Mouse (Mus musculus): Measurements from ENCODE around the gene Crip1. TPM values are rescaled to one million over a fixed set of nuclear protein-coding genes. Genes with fewer than 3 reads are reported as not detected.

The Crip1 gene
- polyA plus RNA-seq, 1 experiment = 39.8 TPM

DNA sequence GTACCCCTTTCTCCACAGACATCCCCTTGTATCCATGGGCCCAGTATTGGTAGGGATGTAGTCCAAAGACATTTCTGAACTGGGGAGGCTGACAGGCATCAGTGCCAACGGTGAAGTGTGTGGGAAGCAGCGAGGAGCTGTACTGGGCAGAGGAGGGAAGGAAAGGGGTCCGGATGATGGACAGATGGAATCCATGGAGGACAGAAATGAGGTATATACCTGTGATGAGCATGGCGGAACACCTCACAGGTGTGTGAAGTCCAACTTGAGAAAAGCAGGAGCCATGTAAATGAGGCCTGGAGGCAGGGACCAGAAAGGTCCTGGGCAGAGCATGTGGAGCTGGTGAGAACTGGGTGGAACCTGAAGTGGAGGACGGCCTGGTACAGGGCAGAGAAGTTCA lies 525 bp upstream of the Crip1 start:
- H3K27me3 ChIP-seq (replicated peaks) = peaks cover 83% of the 10 kb centered on the region
- TF ChIP-seq FLI1 (IDR thresholded peaks at IDR 0.05; ENCODE audit: low read length) = no peak
- no peak for TF ChIP-seq GATA1 (IDR thresholded peaks at IDR 0.05; ENCODE audit: borderline replicate concordance, low read length)
- H3K4me1 ChIP-seq = peaks cover 82% of the 10 kb centered on the region

DNA sequence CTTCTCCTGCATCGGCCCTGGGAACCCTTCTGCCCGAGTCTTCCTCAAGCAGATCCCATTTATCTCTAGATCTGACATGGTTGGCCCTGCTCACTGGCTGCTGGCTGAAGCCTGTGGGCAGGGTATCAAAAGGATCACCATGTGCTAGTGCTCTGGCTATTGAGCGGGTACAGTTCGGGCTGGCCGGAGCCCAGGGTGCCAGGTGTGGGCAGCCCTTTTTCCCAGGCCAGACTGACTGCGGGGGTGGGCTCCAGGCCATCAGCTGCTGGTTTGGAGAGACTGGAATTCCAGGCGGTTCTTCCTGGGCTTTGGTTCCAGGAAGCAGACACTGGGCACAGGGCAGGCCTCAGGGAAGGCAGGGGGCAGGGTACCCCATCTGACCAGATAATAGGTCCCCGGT lies 1.4 kb downstream of the Crip1 start:
- peaks cover 82% of the 10 kb centered on the region for H3K4me1 ChIP-seq
- TF ChIP-seq FLI1 (IDR thresholded peaks at IDR 0.05; ENCODE audit: low read length) = no peak
- no peaks in the 10 kb centered on the region for H3K36me3 ChIP-seq (replicated peaks; ENCODE audit: low read length)
- no peaks in the 10 kb centered on the region for H3K9me3 ChIP-seq
- no peak overlapping the region for H3K4me3 ChIP-seq (replicated peaks)
- peaks cover 83% of the 10 kb centered on the region for H3K27me3 ChIP-seq (replicated peaks)

More for the DNA sequence above, 525 bp upstream of the Crip1 start:
- Histone ChIP-seq H3K4me3 (replicated peaks) (no peak overlapping the region), H3K9me3 (no peaks in the 10 kb centered on the region), H3K36me3 (replicated peaks; ENCODE audit: low read length) (no peaks in the 10 kb centered on the region)

DNA sequence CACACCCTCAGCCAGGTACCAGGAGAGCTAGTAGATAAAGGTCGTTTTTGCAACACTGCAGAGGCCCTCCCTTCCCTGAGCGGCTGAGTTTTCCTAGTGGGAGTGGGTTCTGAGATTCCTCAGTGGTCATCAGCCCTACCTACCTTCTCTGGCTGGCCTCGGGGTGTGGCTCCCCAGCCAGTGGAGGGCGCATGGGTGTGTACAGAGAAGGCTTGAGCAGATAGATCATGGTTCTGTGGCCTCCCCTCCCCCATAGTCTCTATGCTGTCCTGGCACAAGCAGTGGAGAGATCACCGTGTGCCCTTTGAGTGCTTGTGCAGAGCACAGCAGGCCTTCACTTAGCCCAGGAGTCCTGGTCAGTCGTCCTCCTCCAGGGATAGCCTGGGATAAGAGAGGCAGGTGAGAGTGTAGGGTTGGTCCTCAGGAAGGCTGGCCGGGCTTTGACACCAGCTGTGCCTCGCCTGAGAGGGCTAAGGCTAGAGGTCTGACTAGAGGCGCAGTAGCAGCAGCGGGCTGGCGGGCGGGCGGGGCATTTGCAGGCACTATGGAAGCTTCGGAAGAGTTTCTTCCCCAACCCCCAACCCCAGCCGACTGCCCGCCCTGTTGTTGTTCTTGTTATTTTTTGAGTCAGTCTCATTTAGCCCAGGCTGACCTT lies 2.4 kb downstream of the Crip1 start:
- TF ChIP-seq FLI1 (IDR thresholded peaks at IDR 0.05; ENCODE audit: low read length) = no peak
- peaks cover 79% of the 10 kb centered on the region for H3K4me1 ChIP-seq
- no peaks in the 10 kb centered on the region for H3K36me3 ChIP-seq (replicated peaks; ENCODE audit: low read length)
- H3K4me3 ChIP-seq (replicated peaks) = no peak overlapping the region
- H3K27me3 ChIP-seq (replicated peaks) = peaks cover 76% of the 10 kb centered on the region
- H3K9me3 ChIP-seq = no peaks in the 10 kb centered on the region

DNA sequence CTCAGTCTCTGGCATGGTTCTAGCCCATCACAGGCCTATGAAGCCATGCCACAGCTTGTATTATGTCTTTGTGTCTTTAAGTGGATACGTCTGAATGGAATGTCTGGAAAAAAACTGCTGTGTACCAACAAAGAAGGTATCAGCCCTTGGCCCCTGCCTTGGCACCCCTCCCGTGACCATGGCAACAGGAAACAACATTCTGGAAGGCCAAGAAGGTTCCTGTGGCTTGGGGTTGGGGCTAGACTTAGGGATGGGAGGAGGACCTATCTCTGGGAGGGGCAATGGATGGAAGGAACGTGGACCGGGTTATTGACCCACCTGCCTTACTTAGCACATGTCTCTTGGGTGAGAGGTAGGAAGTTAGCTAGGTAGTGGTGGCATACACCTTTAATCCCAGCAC lies 3.2 kb downstream of the Crip1 start:
- TF ChIP-seq GATA1 (IDR thresholded peaks at IDR 0.05; ENCODE audit: borderline replicate concordance, low read length) = no peak
- H3K27me3 ChIP-seq (replicated peaks) = peaks cover 68% of the 10 kb centered on the region
- peaks cover 80% of the 10 kb centered on the region for H3K4me1 ChIP-seq
- no peaks in the 10 kb centered on the region for H3K36me3 ChIP-seq (replicated peaks; ENCODE audit: low read length)
- no peaks in the 10 kb centered on the region for H3K9me3 ChIP-seq
- no peak overlapping the region for H3K4me3 ChIP-seq (replicated peaks)

DNA sequence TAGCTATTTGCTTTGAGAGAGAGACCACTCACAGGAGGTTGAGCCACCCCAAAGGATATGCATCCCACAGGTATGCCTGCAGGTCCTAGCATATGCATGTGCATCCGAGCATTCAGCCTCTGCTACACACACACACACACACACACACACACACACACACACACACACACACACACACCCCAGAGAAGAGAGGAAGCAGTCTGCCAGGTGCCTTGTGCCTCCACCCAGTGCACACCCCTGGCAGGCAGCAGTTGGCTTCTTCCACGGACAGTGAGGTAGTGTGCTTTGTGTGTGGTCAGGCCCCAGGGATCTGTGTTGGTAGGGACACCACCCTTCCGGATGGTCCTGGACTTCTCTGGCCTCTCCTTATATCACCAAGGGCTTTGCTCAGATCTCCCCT lies 3.8 kb downstream of the Crip1 start:
- no peaks in the 10 kb centered on the region for H3K9me3 ChIP-seq
- H3K27me3 ChIP-seq (replicated peaks) = peaks cover 67% of the 10 kb centered on the region
- TF ChIP-seq FLI1 (IDR thresholded peaks at IDR 0.05; ENCODE audit: low read length) = no peak
- no peak for TF ChIP-seq GATA1 (IDR thresholded peaks at IDR 0.05; ENCODE audit: borderline replicate concordance, low read length)
- H3K36me3 ChIP-seq (replicated peaks; ENCODE audit: low read length) = no peaks in the 10 kb centered on the region
- no peak overlapping the region for H3K4me3 ChIP-seq (replicated peaks)
- peaks cover 80% of the 10 kb centered on the region for H3K4me1 ChIP-seq

DNA sequence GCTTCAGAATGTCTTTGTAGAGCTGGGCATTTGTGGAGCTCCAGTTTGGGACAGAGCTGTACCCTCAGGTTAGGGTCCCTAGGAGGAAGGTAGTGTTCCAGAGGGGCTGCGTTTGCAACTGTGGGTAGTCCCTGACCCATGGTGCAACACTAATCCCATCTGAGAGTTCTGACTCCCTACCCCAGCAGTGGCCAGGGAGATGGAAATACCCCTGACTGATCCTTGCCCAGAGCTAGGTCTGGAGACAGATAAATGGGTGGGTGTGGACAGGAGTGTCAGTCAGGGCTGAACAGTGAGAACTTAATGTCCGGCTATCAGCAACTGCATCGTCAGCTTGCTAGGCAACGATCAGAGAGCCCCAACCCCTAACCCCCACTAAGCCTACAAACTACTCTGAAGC lies 4.5 kb downstream of the Crip1 start:
- H3K36me3 ChIP-seq (replicated peaks; ENCODE audit: low read length) = no peaks in the 10 kb centered on the region
- H3K9me3 ChIP-seq = no peaks in the 10 kb centered on the region
- peaks cover 65% of the 10 kb centered on the region for H3K27me3 ChIP-seq (replicated peaks)
- H3K4me3 ChIP-seq (replicated peaks) = no peak overlapping the region
- peaks cover 82% of the 10 kb centered on the region for H3K4me1 ChIP-seq
- no peak for TF ChIP-seq FLI1 (IDR thresholded peaks at IDR 0.05; ENCODE audit: low read length)

DNA sequence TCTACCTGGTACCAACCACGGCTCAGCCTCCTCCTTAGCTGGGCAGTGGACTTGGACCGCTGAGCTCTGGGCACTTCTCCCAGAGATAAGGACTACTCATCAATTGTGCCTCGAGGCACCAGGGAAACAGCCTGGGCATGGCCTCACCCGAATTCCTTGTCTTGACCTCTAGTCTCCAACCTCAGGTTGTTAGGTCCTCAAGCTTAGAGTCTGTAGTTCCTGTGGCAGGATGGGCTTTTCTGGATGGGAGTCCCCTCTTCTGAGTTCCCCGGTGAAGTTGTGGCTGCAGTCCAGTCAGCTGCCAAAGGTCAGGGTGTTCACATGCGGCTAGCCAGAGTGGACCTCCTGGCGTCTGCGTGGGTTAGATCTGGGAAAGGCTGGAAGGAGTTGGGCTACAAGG lies 4.9 kb downstream of the Crip1 start:
- Histone ChIP-seq H3K9me3 (no peaks in the 10 kb centered on the region), H3K27me3 (replicated peaks) (peaks cover 62% of the 10 kb centered on the region), H3K4me3 (replicated peaks) (peak overlapping the region; percentile 94), H3K36me3 (replicated peaks; ENCODE audit: low read length) (no peaks in the 10 kb centered on the region), H3K4me1 (peaks cover 78% of the 10 kb centered on the region)
- no peak for TF ChIP-seq FLI1 (IDR thresholded peaks at IDR 0.05; ENCODE audit: low read length)
- no peak for TF ChIP-seq GATA1 (IDR thresholded peaks at IDR 0.05; ENCODE audit: borderline replicate concordance, low read length)

DNA sequence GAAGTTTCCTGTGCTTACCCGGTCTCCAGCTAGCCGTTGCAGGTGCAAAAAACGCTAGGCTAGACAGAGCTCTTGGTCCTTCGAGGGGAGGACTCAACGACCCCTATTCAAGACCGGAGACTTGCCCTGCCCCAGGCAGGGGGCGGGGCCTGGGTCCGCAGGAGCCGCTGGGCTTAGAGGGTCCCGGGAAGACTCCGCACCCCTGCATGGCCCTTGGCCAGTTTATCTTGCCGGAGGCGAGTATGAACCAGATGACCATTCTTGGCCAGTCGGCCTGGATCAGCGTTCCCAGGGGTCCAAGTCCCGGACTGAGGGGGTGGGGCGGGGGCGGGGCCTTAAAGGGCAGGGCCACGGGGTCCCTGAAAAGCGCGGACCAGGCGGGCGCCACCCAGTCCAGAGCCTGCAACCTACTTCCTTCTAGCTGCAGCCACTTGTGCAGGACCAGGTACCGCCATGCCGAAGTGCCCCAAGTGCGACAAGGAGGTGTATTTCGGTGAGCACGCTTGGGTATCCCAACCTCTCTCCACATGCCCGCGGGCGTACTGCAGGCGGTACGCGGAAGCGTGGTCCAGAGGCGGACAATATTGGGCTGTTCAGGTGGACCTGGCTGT lies 5.7 kb downstream of the Crip1 start:
- no peaks in the 10 kb centered on the region for H3K36me3 ChIP-seq (replicated peaks; ENCODE audit: low read length)
- H3K4me1 ChIP-seq = peaks cover 76% of the 10 kb centered on the region
- H3K4me3 ChIP-seq (replicated peaks) = peak overlapping the region; percentile 94
- TF ChIP-seq GATA1 (IDR thresholded peaks at IDR 0.05; ENCODE audit: borderline replicate concordance, low read length) (no peak), FLI1 (IDR thresholded peaks at IDR 0.05; ENCODE audit: low read length) (no peak)
- H3K9me3 ChIP-seq = no peaks in the 10 kb centered on the region
- H3K27me3 ChIP-seq (replicated peaks) = peaks cover 57% of the 10 kb centered on the region

DNA sequence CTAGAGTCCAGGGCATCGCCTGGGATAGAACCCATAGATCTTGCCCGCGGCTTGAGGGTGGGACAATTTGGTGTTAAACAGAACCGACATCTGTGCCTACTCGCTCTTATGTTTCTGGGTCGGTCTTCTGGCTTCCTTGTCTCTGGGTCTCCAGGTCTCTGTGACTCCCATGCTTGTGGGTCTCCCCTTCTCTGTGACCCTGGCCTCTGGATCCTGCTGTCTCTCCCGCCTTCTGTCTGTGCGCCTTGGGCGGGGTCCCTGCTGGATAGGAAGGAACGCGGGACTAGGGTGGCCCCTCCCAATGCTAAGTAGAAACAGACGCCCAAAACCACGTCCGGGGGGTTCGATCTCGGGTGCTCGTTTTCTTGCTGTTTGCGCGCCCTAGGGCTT lies 6.2 kb downstream of the Crip1 start:
- peaks cover 76% of the 10 kb centered on the region for H3K4me1 ChIP-seq
- H3K27me3 ChIP-seq (replicated peaks) = peaks cover 52% of the 10 kb centered on the region

DNA sequence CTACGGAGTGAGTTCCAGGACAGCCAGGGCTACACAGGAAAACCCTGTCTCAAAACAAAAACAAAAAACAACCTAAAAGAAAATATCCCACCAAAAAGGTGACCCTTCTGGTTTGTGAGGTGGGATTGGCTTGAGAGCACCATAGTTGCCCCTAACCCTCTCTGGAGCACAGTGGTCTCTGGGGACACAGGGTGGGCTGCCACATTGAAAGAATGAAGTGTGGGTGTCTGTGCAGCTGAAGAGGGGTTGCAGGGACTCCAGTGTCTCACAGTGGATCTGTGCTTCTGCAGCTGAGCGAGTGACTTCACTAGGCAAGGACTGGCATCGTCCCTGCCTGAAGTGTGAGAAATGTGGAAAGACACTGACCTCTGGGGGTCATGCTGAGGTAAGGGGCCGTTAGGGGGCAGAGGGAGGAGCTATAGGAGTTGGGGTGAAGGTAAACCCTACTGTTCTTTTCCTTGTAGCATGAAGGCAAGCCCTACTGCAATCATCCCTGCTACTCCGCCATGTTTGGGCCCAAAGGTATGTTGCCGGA lies 6.9 kb downstream of the Crip1 start:
- H3K4me3 ChIP-seq (replicated peaks) = no peak overlapping the region
- H3K27me3 ChIP-seq (replicated peaks) = peaks cover 46% of the 10 kb centered on the region
- peaks cover 6% of the 10 kb centered on the region for H3K36me3 ChIP-seq (replicated peaks; ENCODE audit: low read length)
- no peaks in the 10 kb centered on the region for H3K9me3 ChIP-seq
- TF ChIP-seq FLI1 (IDR thresholded peaks at IDR 0.05; ENCODE audit: low read length) (no peak), GATA1 (IDR thresholded peaks at IDR 0.05; ENCODE audit: borderline replicate concordance, low read length) (no peak)
- peaks cover 72% of the 10 kb centered on the region for H3K4me1 ChIP-seq

More for the DNA sequence above, 6.2 kb downstream of the Crip1 start:
- TF ChIP-seq GATA1 (IDR thresholded peaks at IDR 0.05; ENCODE audit: borderline replicate concordance, low read length) = no peak
- no peak for TF ChIP-seq FLI1 (IDR thresholded peaks at IDR 0.05; ENCODE audit: low read length)
- Histone ChIP-seq H3K4me3 (replicated peaks) (peak overlapping the region; percentile 94), H3K36me3 (replicated peaks; ENCODE audit: low read length) (no peaks in the 10 kb centered on the region), H3K9me3 (no peaks in the 10 kb centered on the region)
